Mouse (Mus musculus) right cerebral cortex, adult 2 months (tissue): ENCODE measurements around the gene Kcne1l.
A peak's percentile ranks its signal among the peaks of the same experiment; 100 is the strongest.

Experiments
- DNase-seq, 2 experiments: peaks; one replicate each; pipeline ENCODE4 v3.0.0; 2021 to 2022; ENCODE audit warnings: low spot score in 2 of 2

Kcne1l gene

DNA sequence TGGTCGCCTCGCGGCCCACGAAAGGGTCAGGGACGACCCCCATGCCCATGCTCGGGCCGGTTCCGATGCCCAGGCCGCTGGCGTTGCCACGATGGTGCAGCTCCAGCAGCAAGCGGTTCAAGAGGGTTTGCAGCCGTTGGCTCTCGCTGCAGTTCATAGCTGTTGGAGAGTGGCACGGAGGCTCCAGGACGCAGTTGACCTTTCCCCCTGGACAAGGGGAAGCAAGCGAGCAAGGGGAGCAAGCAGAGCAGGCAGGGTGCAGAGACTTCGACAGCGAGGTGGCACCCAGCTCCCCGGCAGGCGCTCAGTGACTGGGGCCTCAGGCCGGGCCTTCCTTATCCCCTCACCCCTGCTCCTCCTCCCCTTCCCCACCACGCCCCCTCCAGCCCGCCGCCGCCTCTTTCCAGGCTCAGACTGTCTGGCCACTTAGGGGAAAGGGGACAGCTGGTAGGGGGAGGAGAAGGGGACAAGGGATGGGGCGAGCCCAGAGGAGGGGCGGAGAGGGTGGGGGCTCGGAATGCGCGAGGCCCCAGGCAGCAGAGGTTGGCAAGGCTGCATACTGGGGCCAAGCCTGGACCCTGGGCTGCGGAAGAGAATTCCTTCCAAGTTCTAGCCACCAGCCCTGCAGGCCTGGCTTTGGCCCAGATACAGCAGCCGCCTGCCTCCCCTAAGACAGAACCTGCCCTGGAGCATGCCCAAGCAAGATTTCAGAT is at the start of gene Kcne1l:
Gene Kcne1l (minus strand): TSS at position 426 of the 713 bp plus-strand sequence.
- DNase-seq: no peak

DNA sequence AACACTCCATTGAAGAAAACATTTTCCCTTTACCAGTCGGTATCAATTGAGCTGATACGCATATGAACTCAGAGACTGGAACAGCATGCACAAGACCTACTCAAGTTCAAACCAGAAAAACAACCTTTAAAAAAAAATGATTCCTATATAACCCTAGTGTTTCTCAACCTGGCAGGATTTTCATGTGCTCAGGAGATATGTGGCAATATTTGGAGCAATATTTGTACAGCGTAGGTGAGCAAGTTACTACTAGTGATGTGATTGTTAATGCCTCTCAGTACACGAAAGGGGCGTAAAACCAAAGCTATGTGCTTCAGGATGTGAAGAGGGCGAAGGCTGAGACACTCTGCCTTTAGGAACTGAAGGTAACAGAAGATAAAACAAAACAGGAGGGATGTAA is 30.1 kb upstream of the Kcne1l start:
- no peak for DNase-seq

DNA sequence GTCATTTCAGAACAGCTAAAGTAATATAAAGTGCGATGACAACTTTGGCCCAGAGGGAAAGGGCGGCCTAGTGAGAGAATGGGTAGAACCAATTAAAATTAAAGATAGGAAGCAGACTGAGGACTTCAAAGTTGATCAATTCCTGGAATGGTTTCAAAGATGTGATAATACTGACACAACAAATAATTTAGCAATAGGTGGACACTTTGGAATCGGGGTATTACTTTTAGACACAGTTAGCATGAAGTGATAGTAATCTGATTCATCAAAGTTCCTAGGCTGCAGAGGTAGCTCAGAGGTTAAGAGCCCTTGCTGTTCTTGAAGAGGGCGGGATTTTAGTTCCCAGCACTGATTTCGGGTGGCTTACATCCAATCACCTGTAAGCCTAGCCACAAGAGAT is 29.4 kb upstream of the Kcne1l start:
- no peak for DNase-seq

- no peak for DNase-seq
Measured at GRCm38 (mm10) chrX:142325760-142326159, 19.7 kb upstream of the Kcne1l start.

DNA sequence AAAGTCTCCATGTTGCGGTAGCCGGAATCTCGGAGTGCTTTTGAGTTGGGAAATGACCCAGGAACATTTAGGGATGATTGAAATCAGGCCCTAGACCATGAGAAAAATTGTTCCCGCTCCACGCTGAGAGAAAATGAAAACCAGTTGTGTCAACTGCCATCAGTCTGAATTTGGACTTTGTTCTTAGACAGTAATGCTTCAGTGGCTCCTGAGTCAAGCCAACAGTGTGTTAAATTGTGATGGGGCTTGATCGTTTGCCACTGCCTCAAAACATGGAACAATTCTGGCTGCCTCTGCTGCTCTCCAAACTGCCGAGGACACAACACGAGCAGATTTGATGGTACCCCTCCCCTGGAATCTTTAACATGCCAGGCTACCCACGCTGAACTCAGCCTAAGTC is 10.0 kb upstream of the Kcne1l start:
- no peak for DNase-seq

- DNase-seq: no peak
Measured at GRCm38 (mm10) chrX:142315270-142315669, 9.2 kb upstream of the Kcne1l start.

- DNase-seq: peak; percentile 81 to 82
Measured at GRCm38 (mm10) chrX:142314307-142315024, 8.4 kb upstream of the Kcne1l start.

- no peak for DNase-seq
Measured at GRCm38 (mm10) chrX:142310431-142310830, 4.3 kb upstream of the Kcne1l start.

DNA sequence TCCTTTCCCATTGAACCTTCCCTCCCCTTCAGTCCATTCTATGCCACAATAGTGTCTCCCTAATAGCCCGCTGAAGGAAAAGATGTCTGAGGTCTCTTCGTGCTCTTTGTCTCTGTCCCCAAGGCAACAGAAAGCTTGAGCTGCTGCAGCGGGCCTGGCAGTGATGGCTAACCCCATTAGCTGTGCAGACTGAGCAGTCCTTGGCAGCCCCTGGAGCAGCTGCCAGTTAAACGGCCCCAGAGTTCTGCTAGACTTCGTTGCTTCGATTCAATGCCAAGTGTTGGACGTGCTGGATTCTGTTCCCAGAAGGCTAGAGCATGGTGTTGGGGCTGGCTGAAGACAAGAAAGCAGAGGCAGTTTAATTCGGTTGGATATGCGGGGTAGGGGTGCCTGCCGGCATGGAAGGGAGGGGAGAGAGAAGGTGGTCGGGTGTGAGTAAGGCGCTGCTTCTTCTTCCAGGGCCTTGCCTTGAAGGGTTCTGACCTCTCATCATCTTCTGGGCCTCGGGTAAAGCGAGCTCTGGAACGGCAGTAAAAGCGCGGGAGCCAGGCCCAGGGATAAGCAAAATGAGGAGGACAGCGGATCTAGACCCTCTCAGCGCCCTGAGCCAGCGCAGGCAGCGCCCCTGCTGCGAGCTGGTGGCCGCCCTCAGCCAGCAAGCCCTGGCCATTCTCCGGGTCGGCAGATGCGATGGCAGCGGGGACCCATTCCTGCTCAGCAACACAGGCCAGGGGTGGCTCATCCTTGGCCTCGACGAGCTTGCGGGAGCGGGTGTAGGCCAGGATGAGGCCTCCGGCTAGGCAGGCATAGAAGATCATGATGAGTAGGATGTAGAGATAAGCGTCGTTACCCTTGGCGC is 855 bp downstream of the Kcne1l start:
- DNase-seq: no peak

- DNase-seq: no peak
Measured at GRCm38 (mm10) chrX:142304592-142304991, 1.5 kb downstream of the Kcne1l start.

DNA sequence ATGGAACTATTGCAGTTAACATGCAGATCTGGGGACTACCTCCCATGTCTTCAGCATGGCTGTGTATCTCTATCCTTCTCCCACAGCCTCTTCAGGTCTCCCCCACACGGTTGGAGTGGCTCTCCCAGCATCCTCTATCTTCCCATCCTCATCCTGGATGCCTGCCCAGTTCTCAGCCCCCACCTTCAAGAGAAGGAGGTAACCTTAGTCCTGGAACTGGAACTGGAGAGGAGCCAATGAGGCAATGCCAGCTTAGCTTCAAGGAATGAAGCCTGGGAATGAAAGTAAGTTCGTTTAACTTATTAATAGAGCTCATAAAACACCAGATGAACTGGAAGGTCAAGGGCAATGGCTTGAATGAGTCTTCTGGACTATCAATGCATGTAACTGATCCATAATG is 2.6 kb downstream of the Kcne1l start:
- no peak for DNase-seq

- DNase-seq: no peak
Measured at GRCm38 (mm10) chrX:142285905-142286304, 20.2 kb downstream of the Kcne1l start.

DNA sequence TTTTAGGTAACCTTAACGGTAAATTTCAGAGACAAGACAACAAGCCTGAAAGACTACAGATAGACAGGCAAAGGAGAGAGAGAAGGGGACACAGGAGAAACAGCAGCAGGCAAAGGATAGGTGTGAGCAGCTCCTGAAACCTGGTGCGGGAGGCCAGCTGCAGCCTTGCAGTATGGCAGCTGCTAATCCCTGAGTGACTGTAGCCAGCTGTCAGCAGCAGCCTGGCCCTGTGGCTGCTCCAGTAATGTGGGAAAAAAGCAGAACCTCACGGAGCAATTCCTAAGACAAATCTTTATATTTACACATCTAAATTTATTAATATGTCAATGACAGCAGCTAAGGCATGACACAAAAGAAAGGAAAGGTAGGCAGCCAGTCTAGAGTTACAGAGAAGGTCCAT is 29.5 kb downstream of the Kcne1l start:
- peak in 1 of 2 experiments; percentile 1 for DNase-seq

DNA sequence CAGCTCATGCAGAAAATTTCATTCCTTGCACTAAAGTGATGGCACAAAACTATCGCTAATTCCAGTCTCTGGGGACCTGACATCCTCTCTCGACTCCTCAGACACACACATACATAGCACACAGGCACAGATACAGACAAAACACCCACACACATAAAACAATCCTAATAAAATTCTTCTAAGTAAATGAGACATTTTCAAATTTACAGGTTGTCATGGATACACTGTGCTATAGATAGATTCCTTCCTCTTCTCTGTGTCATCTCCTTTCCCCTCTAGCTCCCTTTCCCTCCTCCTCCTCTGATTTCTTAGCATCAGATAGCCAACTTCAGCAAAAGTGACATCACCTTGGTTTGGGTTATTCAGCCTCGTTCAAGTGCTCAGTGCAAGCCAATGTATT is 30.1 kb downstream of the Kcne1l start:
- peak in 1 of 2 experiments; percentile 2 for DNase-seq
